Mouse (Mus musculus) spleen, adult 2 months (tissue): Measurements from ENCODE around the gene Pdhx.

ENCODE experiments used
- CTCF ChIP-seq: fragments of 200-500 bp; IDR thresholded peaks from 2 replicates; pipeline ENCODE4 v1.5.1; 2011; ENCODE audit warnings: mild to moderate bottlenecking, inconsistent platforms; ENCODE audit not compliant: insufficient read depth, insufficient read length, insufficient replicate concordance; ENCODE audit errors: extremely low read depth
- POLR2A ChIP-seq: fragments of 200-500 bp; IDR thresholded peaks from 2 replicates; pipeline ENCODE4 v1.6.1; 2011; ENCODE audit warnings: low read depth, low read length, inconsistent platforms

- TF ChIP-seq CTCF (no peak), POLR2A (no peak)
Measured at GRCm38 (mm10) chr2:103017391-103017824, 55.9 kb downstream of the Pdhx start.
